Mouse (Mus musculus) layer of hippocampus, adult 9-10 months (tissue): Measurements from ENCODE around the gene Prr27.

ENCODE experiments used
- DNase-seq: peaks from one replicate; pipeline ENCODE4 v3.0.0; 2022; ENCODE audit warnings: low spot score

Gene Prr27

GRCm38 (mm10) chr5:87825386-87825785 is at the start of gene Prr27:
Prr27 (plus strand) TSS chr5:87825686.
- no peak for DNase-seq

GRCm38 (mm10) chr5:87782731-87783130 is 42.8 kb upstream of the Prr27 start:
- DNase-seq: no peak

- DNase-seq: no peak
These were observed 17.7 kb upstream of the Prr27 start, which contains the start of gene Csn1s2b for GRCm38 (mm10) chr5:87807782-87808181. Csn1s2b (plus strand) TSS chr5:87808082.

- DNase-seq: no peak
These were observed 16.2 kb upstream of the Prr27 start for GRCm38 (mm10) chr5:87809253-87809652.

- DNase-seq: no peak
These were observed 29.7 kb downstream of the Prr27 start for GRCm38 (mm10) chr5:87855136-87855716.

- DNase-seq: no peak
These were observed 44.6 kb downstream of the Prr27 start for GRCm38 (mm10) chr5:87870084-87870483.

GRCm38 (mm10) chr5:87871423-87871822 is 45.9 kb downstream of the Prr27 start:
- no peak for DNase-seq

- no peak for DNase-seq
These were observed 59.2 kb downstream of the Prr27 start, which contains the start of gene Odam for GRCm38 (mm10) chr5:87884729-87885128. Odam (plus strand) TSS chr5:87885029.
